Comparison of ENCODE assay signal across 13 mouse cellular contexts in genomic region chr14:11684104-11684503, GRCm38 (mm10).
DNase-seq lines count a peak whose midpoint lies in the region; ATAC-seq and TF ChIP-seq lines count a peak whose summit lies in the region.
"Had no signal": no experiment of that assay in that cellular context is flagged by ENCODE, and none has a peak within 500 bp of the region (broad histone marks: within the 10 kb centered on the region; RNA-seq: fewer than 3 reads in every experiment).

No protein-coding gene starts in this region.

- no peak for TF ChIP-seq CTCF in midbrain, postnatal 0 days (IDR thresholded peaks at IDR 0.05)

- no peaks in the 10 kb centered on the region for H3K36me3 ChIP-seq in hindbrain, embryonic 11.5 days (ENCODE audit: control insufficient read depth, insufficient read depth, low read length)
- H3K36me3 ChIP-seq in hindbrain, embryonic 16.5 days (ENCODE audit: control insufficient read depth, insufficient read depth, low read length), result no peaks in the 10 kb centered on the region
- no peaks in the 10 kb centered on the region for H3K36me3 ChIP-seq in midbrain, embryonic 13.5 days
- H3K36me3 ChIP-seq in midbrain, postnatal 0 days (ENCODE audit: insufficient read depth, low read length), result no peaks in the 10 kb centered on the region
- no peaks in the 10 kb centered on the region for H3K36me3 ChIP-seq in forebrain, embryonic 13.5 days (ENCODE audit: poor library complexity, severe bottlenecking)
- H3K36me3 ChIP-seq in neural tube, embryonic 14.5 days (ENCODE audit: control insufficient read depth, insufficient read depth, low read length), result no peaks in the 10 kb centered on the region
- H3K36me3 ChIP-seq: heart, embryonic 15.5 days; hindbrain, embryonic 15.5 days; liver, embryonic 12.5 days had no signal

- no peak overlapping the region for H3K9ac ChIP-seq in hindbrain, embryonic 11.5 days (ENCODE audit: low read depth, low read length)
- H3K9ac ChIP-seq in hindbrain, embryonic 16.5 days (ENCODE audit: low read depth, low read length), result no peak overlapping the region
- H3K9ac ChIP-seq in midbrain, embryonic 13.5 days (replicated peaks), result no peak overlapping the region
- no peak overlapping the region for H3K9ac ChIP-seq in midbrain, postnatal 0 days (replicated peaks; ENCODE audit: low read length, poor library complexity, severe bottlenecking)
- no peak overlapping the region for H3K9ac ChIP-seq in forebrain, embryonic 13.5 days
- H3K9ac ChIP-seq in neural tube, embryonic 14.5 days (replicated peaks; ENCODE audit: low read depth, low read length), result no peak overlapping the region
- H3K9ac ChIP-seq: heart, embryonic 15.5 days; hindbrain, embryonic 15.5 days; liver, embryonic 12.5 days had no signal

- H3K4me3 ChIP-seq in hindbrain, embryonic 11.5 days (ENCODE audit: low read depth, low read length), result no peak overlapping the region
- H3K4me3 ChIP-seq in hindbrain, embryonic 16.5 days (ENCODE audit: low read length), result no peak overlapping the region
- no peak overlapping the region for H3K4me3 ChIP-seq in midbrain, embryonic 13.5 days (replicated peaks)
- no peak overlapping the region for H3K4me3 ChIP-seq in midbrain, postnatal 0 days (ENCODE audit: low read depth, low read length)
- no peak overlapping the region for H3K4me3 ChIP-seq in forebrain, embryonic 13.5 days
- H3K4me3 ChIP-seq in neural tube, embryonic 14.5 days (ENCODE audit: low read depth, low read length), result no peak overlapping the region
- H3K4me3 ChIP-seq: heart, embryonic 15.5 days; hindbrain, embryonic 15.5 days; liver, embryonic 12.5 days; megakaryocyte, embryonic 14.5 days had no signal

- H3K27me3 ChIP-seq in hindbrain, embryonic 11.5 days (ENCODE audit: control insufficient read depth, insufficient read depth, low read length), result no peaks in the 10 kb centered on the region
- no peaks in the 10 kb centered on the region for H3K27me3 ChIP-seq in hindbrain, embryonic 16.5 days (replicated peaks; ENCODE audit: control insufficient read depth, insufficient read depth, low read length)
- H3K27me3 ChIP-seq in midbrain, embryonic 13.5 days, result no peaks in the 10 kb centered on the region
- H3K27me3 ChIP-seq in midbrain, postnatal 0 days (ENCODE audit: insufficient read depth, low read length), result no peaks in the 10 kb centered on the region
- no peaks in the 10 kb centered on the region for H3K27me3 ChIP-seq in forebrain, embryonic 13.5 days
- no peaks in the 10 kb centered on the region for H3K27me3 ChIP-seq in neural tube, embryonic 14.5 days (ENCODE audit: control insufficient read depth, insufficient read depth, low read length)
- H3K27me3 ChIP-seq: heart, embryonic 15.5 days; hindbrain, embryonic 15.5 days; liver, embryonic 12.5 days; megakaryocyte, embryonic 14.5 days had no signal

- WGBS in hindbrain, embryonic 11.5 days, result 56% methylated on average over 2 of the region's 2 CpGs
- WGBS in hindbrain, embryonic 16.5 days, result 36% methylated on average over 2 of the region's 2 CpGs
- 50% methylated on average over 2 of the region's 2 CpGs for WGBS in midbrain, embryonic 13.5 days
- WGBS in midbrain, postnatal 0 days, result 64% methylated on average over 2 of the region's 2 CpGs
- WGBS in forebrain, embryonic 13.5 days, result 16% methylated on average over 2 of the region's 2 CpGs
- 17% methylated on average over 2 of the region's 2 CpGs for WGBS in neural tube, embryonic 14.5 days

- peak; percentile 15 for ATAC-seq in hindbrain, embryonic 11.5 days (ENCODE audit: low FRiP score)
- no peak for ATAC-seq in hindbrain, embryonic 16.5 days
- ATAC-seq in midbrain, embryonic 13.5 days, result no peak
- no peak for ATAC-seq in midbrain, postnatal 0 days (ENCODE audit: low FRiP score)
- ATAC-seq in forebrain, embryonic 13.5 days, result no peak
- 0 out of 2 replicates have a peak, but pooled peaks have one; percentile 16 for ATAC-seq in neural tube, embryonic 14.5 days (ENCODE audit: low read depth)
- ATAC-seq in granulocyte monocyte progenitor cell, adult 5-6 weeks (replicated peaks; ENCODE audit: poor library complexity, severe bottlenecking), result no peak
- ATAC-seq: liver, embryonic 12.5 days had no signal

- no peak overlapping the region for H3K4me2 ChIP-seq in hindbrain, embryonic 11.5 days (replicated peaks; ENCODE audit: low read depth, low read length)
- no peak overlapping the region for H3K4me2 ChIP-seq in hindbrain, embryonic 16.5 days (ENCODE audit: low read length)
- H3K4me2 ChIP-seq in midbrain, embryonic 13.5 days (replicated peaks), result no peak overlapping the region
- H3K4me2 ChIP-seq in midbrain, postnatal 0 days (ENCODE audit: low read depth, low read length, poor library complexity, severe bottlenecking), result no peak overlapping the region
- peak overlapping the region; percentile 16 for H3K4me2 ChIP-seq in forebrain, embryonic 13.5 days
- H3K4me2 ChIP-seq in neural tube, embryonic 14.5 days (ENCODE audit: low read depth, low read length), result no peak overlapping the region
- H3K4me2 ChIP-seq: heart, embryonic 15.5 days; hindbrain, embryonic 15.5 days; liver, embryonic 12.5 days had no signal

- H3K9me3 ChIP-seq in hindbrain, embryonic 11.5 days (ENCODE audit: control insufficient read depth, low read length), result no peaks in the 10 kb centered on the region
- no peaks in the 10 kb centered on the region for H3K9me3 ChIP-seq in hindbrain, embryonic 16.5 days (ENCODE audit: control insufficient read depth, low read length)
- no peaks in the 10 kb centered on the region for H3K9me3 ChIP-seq in midbrain, embryonic 13.5 days
- H3K9me3 ChIP-seq in midbrain, postnatal 0 days (ENCODE audit: low read length), result no peaks in the 10 kb centered on the region
- H3K9me3 ChIP-seq in forebrain, embryonic 13.5 days (replicated peaks), result no peaks in the 10 kb centered on the region
- no peaks in the 10 kb centered on the region for H3K9me3 ChIP-seq in neural tube, embryonic 14.5 days (ENCODE audit: control insufficient read depth, low read length)
- H3K9me3 ChIP-seq: heart, embryonic 15.5 days; hindbrain, embryonic 15.5 days; liver, embryonic 12.5 days; megakaryocyte, embryonic 14.5 days had no signal

- H3K4me1 ChIP-seq in hindbrain, embryonic 11.5 days (replicated peaks; ENCODE audit: control insufficient read depth, insufficient read depth, low read length), result peaks cover 5% of the 10 kb centered on the region; the same call in 1 of the 2 replicates
- H3K4me1 ChIP-seq in hindbrain, embryonic 16.5 days (ENCODE audit: control insufficient read depth, insufficient read depth, low read depth, low read length), result peaks cover 24% of the 10 kb centered on the region
- peaks cover 31% of the 10 kb centered on the region for H3K4me1 ChIP-seq in midbrain, embryonic 13.5 days (replicated peaks)
- peaks cover 14% of the 10 kb centered on the region; the same call in 1 of the 2 replicates for H3K4me1 ChIP-seq in midbrain, postnatal 0 days (ENCODE audit: insufficient read depth, low read length)
- H3K4me1 ChIP-seq in forebrain, embryonic 13.5 days, result peaks cover 41% of the 10 kb centered on the region
- peaks cover 21% of the 10 kb centered on the region for H3K4me1 ChIP-seq in neural tube, embryonic 14.5 days (ENCODE audit: control insufficient read depth, insufficient read depth, low read length)
- H3K4me1 ChIP-seq: liver, embryonic 12.5 days; megakaryocyte, embryonic 14.5 days had no signal

- DNase-seq in hindbrain, embryonic 11.5 days (ENCODE audit: low spot score), result no peak
- DNase-seq in midbrain, postnatal 0 days (ENCODE audit: low spot score), result no peak
- DNase-seq in right cerebral cortex, adult 18-20 months, result no peak
- DNase-seq: right cerebral cortex, postnatal 25 days had no signal

- H3K27ac ChIP-seq in hindbrain, embryonic 11.5 days (ENCODE audit: low read depth, low read length), result no peak overlapping the region
- no peak overlapping the region for H3K27ac ChIP-seq in hindbrain, embryonic 16.5 days (ENCODE audit: low read depth, low read length)
- 0 out of 2 replicates have a peak overlapping the region, but pooled peaks have one; percentile 14 for H3K27ac ChIP-seq in midbrain, embryonic 13.5 days
- no peak overlapping the region for H3K27ac ChIP-seq in midbrain, postnatal 0 days (ENCODE audit: low read depth, low read length)
- 0 out of 2 replicates have a peak overlapping the region, but pooled peaks have one; percentile 12 for H3K27ac ChIP-seq in forebrain, embryonic 13.5 days
- 0 out of 2 replicates have a peak overlapping the region, but pooled peaks have one; percentile 2 for H3K27ac ChIP-seq in neural tube, embryonic 14.5 days (ENCODE audit: low read depth, low read length)
- H3K27ac ChIP-seq: hindbrain, embryonic 15.5 days; liver, embryonic 12.5 days had no signal

Comparison
In these comparisons a context has a peak if more than half of its experiments do, and no peak if none do; other contexts are left out.
1. ATAC-seq: peak in hindbrain, embryonic 11.5 days (single experiment) and neural tube, embryonic 14.5 days (single experiment); none in hindbrain, embryonic 16.5 days (single experiment), midbrain, embryonic 13.5 days (single experiment), midbrain, postnatal 0 days (single experiment), forebrain, embryonic 13.5 days (single experiment) and granulocyte monocyte progenitor cell, adult 5-6 weeks (single experiment).
2. H3K27ac ChIP-seq: peak in midbrain, embryonic 13.5 days (single experiment), forebrain, embryonic 13.5 days (single experiment) and neural tube, embryonic 14.5 days (single experiment); none in hindbrain, embryonic 11.5 days (single experiment), hindbrain, embryonic 16.5 days (single experiment) and midbrain, postnatal 0 days (single experiment).